Mouse (Mus musculus): Measurements from ENCODE around the gene Hsd11b1. TPM values are rescaled to one million over a fixed set of nuclear protein-coding genes. Genes with fewer than 3 reads are reported as not detected.

Gene Hsd11b1
- polyA plus RNA-seq, 1 experiment from 2014 or later, result 1.6 TPM

DNA sequence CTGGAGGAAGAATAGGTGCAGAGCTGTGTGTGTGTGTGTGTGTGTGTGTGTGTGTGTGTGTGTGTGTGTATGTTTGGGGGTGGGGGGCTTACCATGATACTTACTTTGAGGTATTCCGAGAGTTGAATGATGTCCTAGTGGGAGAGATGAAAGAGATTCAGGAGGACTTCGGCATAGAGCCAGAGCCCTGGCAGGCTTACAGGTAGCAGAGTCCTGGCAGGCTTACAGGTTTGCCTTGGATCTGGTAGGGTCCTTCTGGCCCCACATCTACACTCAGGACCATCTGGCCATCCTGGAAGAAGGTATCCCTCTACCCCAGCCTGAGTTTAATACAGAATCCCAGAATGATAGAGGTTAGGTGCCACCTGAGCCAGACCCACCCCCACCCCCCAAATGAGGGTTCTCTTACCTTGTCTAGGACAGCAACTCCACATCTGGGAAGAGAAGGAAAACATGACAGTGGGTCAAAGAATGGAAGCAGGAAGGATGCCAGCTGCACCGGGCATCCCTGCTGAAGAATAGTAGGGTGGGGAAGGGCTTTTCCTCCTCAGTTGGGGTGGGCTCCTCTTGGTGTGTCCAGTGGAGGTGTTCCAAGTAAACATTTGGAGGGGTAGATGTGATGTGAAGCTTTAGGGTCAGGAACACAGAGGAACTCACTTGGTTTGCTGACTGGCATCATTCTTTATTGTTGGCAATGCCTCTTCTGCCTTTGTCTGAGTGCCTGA is 69.3 kb downstream of the Hsd11b1 start:
- Histone ChIP-seq H3K4me3 (ENCODE audit: low read length) (no peak overlapping the region), H3K4me2 (replicated peaks; ENCODE audit: low read depth, low read length) (no peak overlapping the region), H3K27ac (ENCODE audit: low read depth, low read length) (no peak overlapping the region), H3K27me3 (ENCODE audit: control insufficient read depth, insufficient read depth, low read length) (no peaks in the 10 kb centered on the region), H3K9ac (ENCODE audit: low read depth, low read length) (no peak overlapping the region; the same call in 1 of the 2 replicates), H3K36me3 (ENCODE audit: control insufficient read depth, insufficient read depth, low read length) (no peaks in the 10 kb centered on the region), H3K9me3 (ENCODE audit: control insufficient read depth, low read length) (no peaks in the 10 kb centered on the region), H3K4me1 (ENCODE audit: control insufficient read depth, insufficient read depth, low read length) (peaks cover 8% of the 10 kb centered on the region)
- WGBS, result 89% methylated on average over 3 of the region's 3 CpGs
- ATAC-seq (ENCODE audit: low FRiP score, low TSS enrichment), result no peak

DNA sequence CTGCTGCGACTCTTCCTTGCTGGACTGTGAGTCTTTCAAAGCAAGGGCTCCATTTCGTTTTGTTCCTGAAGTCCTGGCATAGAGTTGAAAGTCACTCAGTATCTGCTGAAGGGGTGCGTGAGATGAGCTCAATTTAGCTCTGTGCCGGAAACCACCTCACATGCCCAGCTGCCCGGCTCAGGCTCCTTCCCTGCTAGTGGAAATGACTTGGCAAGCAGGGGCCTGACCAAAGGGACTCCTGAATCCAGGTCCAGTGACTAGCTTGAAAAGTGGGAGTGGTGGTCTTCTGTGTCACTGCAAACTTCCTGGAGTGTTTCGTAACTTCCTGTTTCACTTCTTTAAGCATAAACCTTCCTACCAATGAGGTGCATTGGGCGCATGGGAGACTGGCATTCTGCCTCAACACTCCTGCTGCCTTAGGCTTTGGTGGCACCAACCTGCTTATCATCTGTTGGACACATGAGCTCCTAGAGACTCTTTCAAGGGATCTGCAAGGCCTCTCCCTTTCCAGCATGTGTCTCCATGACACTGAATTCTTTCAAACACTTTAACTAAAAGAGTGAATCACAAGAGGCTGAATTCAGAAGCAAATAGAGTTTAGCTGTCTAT is 72.1 kb downstream of the Hsd11b1 start:
- Histone ChIP-seq H3K9ac (ENCODE audit: low read depth, low read length) (no peak overlapping the region), H3K36me3 (ENCODE audit: control insufficient read depth, insufficient read depth, low read length) (no peaks in the 10 kb centered on the region), H3K4me1 (ENCODE audit: control insufficient read depth, insufficient read depth, low read length) (peaks cover 15% of the 10 kb centered on the region), H3K27me3 (ENCODE audit: control insufficient read depth, insufficient read depth, low read length) (no peaks in the 10 kb centered on the region), H3K4me2 (replicated peaks; ENCODE audit: low read depth, low read length) (no peak overlapping the region), H3K9me3 (ENCODE audit: control insufficient read depth, low read length) (no peaks in the 10 kb centered on the region), H3K4me3 (ENCODE audit: low read length) (no peak overlapping the region), H3K27ac (ENCODE audit: low read depth, low read length) (no peak overlapping the region)
- ATAC-seq (ENCODE audit: low FRiP score, low TSS enrichment), result no peak
- 88% methylated on average over 7 of the region's 7 CpGs for WGBS

DNA sequence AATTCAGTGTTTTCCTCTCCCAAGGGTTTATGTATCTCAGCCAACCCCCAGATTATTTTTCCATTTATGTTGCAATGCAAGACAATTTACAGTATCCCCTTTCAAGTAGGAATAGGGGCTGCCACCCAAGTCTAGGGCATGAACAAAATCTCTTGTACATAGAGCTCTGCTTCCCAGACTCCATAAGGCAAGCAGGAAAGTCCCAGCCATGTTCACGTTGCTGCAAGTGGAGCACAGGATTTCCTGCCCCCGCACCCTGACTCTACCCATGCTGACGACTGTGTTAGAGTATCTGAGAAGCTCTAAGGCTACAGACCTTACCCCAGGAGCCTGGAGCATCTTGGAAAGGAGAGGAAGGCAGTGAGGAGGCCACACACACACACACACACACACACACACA is 74.1 kb downstream of the Hsd11b1 start:
- WGBS, result 40% methylated on average over 3 of the region's 3 CpGs
- peak overlapping the region; percentile 18; the same call in 1 of the 2 replicates for H3K27ac ChIP-seq (ENCODE audit: low read depth, low read length)
- H3K9me3 ChIP-seq (ENCODE audit: control insufficient read depth, low read length), result no peaks in the 10 kb centered on the region
- no peak overlapping the region for H3K9ac ChIP-seq (ENCODE audit: low read depth, low read length)
- H3K4me2 ChIP-seq (replicated peaks; ENCODE audit: low read depth, low read length), result no peak overlapping the region
- ATAC-seq (ENCODE audit: low FRiP score, low TSS enrichment), result no peak
- no peaks in the 10 kb centered on the region for H3K27me3 ChIP-seq (ENCODE audit: control insufficient read depth, insufficient read depth, low read length)
- no peaks in the 10 kb centered on the region for H3K36me3 ChIP-seq (ENCODE audit: control insufficient read depth, insufficient read depth, low read length)
- H3K4me1 ChIP-seq (ENCODE audit: control insufficient read depth, insufficient read depth, low read length), result peaks cover 15% of the 10 kb centered on the region
- no peak overlapping the region for H3K4me3 ChIP-seq (ENCODE audit: low read length)

DNA sequence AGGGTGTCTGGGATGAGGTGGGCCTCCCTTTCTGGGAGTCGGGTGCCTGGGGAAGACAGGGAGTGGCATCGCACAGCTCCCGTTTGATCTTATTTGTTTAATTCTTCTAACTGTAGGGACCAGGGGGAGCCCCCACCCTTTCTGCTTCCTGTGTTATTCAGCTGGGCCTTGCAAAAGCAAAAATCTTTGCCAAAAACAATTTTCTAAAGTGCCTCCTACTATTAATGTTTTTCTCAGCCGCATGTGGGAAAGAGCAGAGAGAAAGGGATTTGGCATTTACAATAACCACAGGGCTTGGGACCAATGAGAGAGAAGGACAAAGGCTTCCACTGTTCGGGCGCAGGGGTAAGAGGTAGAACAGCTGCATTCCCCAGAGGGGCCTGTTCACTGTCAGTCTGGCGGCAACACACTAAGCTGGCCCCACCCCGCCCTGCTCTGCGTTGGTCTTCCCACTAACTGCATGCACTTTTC is 74.7 kb downstream of the Hsd11b1 start:
- Histone ChIP-seq H3K9me3 (ENCODE audit: control insufficient read depth, low read length) (no peaks in the 10 kb centered on the region), H3K36me3 (ENCODE audit: control insufficient read depth, insufficient read depth, low read length) (no peaks in the 10 kb centered on the region), H3K4me3 (ENCODE audit: low read length) (no peak overlapping the region), H3K27ac (ENCODE audit: low read depth, low read length) (peak overlapping the region; percentile 33), H3K4me2 (replicated peaks; ENCODE audit: low read depth, low read length) (no peak overlapping the region), H3K9ac (ENCODE audit: low read depth, low read length) (no peak overlapping the region), H3K27me3 (ENCODE audit: control insufficient read depth, insufficient read depth, low read length) (no peaks in the 10 kb centered on the region), H3K4me1 (ENCODE audit: control insufficient read depth, insufficient read depth, low read length) (peaks cover 15% of the 10 kb centered on the region)
- peak; percentile 93 for ATAC-seq (ENCODE audit: low FRiP score, low TSS enrichment)
- WGBS, result 34% methylated on average over 9 of the region's 9 CpGs

DNA sequence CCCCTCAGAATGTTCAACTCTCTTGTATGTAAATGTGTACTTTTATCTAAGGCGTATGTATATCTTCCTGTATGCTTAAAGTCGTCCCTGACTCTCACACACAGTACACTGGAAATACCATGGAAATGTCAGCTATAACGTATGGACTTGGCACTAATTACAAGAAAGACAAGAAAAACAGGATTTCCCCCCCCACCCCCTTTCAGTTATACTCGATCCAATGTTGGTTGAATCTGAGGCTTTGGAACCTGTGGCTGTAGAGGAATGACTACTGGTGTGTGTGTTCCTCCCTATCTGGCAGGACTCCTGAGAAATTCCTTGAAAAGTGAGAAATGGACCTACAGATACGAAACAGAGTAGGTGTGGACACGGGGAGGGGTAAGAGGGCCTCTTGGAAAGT is 75.6 kb downstream of the Hsd11b1 start:
- 72% methylated on average over 6 of the region's 6 CpGs for WGBS
- Histone ChIP-seq H3K27ac (ENCODE audit: low read depth, low read length) (no peak overlapping the region), H3K4me2 (replicated peaks; ENCODE audit: low read depth, low read length) (no peak overlapping the region), H3K9me3 (ENCODE audit: control insufficient read depth, low read length) (no peaks in the 10 kb centered on the region), H3K4me1 (ENCODE audit: control insufficient read depth, insufficient read depth, low read length) (peaks cover 15% of the 10 kb centered on the region), H3K4me3 (ENCODE audit: low read length) (no peak overlapping the region), H3K9ac (ENCODE audit: low read depth, low read length) (no peak overlapping the region), H3K27me3 (ENCODE audit: control insufficient read depth, insufficient read depth, low read length) (no peaks in the 10 kb centered on the region), H3K36me3 (ENCODE audit: control insufficient read depth, insufficient read depth, low read length) (no peaks in the 10 kb centered on the region)
- no peak for ATAC-seq (ENCODE audit: low FRiP score, low TSS enrichment)

DNA sequence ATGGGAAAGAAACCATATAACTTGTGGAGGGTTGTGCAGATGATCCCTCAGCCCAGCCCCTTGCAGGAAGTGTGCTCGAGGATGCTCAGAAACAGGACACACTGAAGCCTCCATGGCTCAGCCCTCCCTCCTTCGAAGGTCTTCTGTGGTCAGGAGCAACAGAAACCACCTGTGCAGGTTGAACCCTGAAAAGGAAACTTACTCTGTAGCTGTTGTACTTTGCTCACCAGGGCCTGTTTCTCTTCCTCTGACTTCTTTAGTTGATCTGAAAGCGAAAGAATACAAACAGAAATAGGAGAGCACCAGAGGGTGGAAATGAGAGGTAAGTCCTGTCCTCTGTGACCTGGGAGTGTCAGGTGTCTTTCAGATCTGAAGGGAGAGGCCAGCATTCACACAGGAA is 82.8 kb downstream of the Hsd11b1 start:
- no peaks in the 10 kb centered on the region for H3K36me3 ChIP-seq (ENCODE audit: control insufficient read depth, insufficient read depth, low read length)
- H3K27me3 ChIP-seq (ENCODE audit: control insufficient read depth, insufficient read depth, low read length), result no peaks in the 10 kb centered on the region
- no peaks in the 10 kb centered on the region for H3K4me1 ChIP-seq (ENCODE audit: control insufficient read depth, insufficient read depth, low read length)
- H3K9me3 ChIP-seq (ENCODE audit: control insufficient read depth, low read length), result no peaks in the 10 kb centered on the region
- H3K27ac ChIP-seq (ENCODE audit: low read depth, low read length), result no peak overlapping the region
- no peak for ATAC-seq (ENCODE audit: low FRiP score, low TSS enrichment)
- H3K9ac ChIP-seq (ENCODE audit: low read depth, low read length), result no peak overlapping the region
- 73% methylated on average over 3 of the region's 3 CpGs for WGBS
- no peak overlapping the region for H3K4me3 ChIP-seq (ENCODE audit: low read length)
- H3K4me2 ChIP-seq (replicated peaks; ENCODE audit: low read depth, low read length), result no peak overlapping the region

DNA sequence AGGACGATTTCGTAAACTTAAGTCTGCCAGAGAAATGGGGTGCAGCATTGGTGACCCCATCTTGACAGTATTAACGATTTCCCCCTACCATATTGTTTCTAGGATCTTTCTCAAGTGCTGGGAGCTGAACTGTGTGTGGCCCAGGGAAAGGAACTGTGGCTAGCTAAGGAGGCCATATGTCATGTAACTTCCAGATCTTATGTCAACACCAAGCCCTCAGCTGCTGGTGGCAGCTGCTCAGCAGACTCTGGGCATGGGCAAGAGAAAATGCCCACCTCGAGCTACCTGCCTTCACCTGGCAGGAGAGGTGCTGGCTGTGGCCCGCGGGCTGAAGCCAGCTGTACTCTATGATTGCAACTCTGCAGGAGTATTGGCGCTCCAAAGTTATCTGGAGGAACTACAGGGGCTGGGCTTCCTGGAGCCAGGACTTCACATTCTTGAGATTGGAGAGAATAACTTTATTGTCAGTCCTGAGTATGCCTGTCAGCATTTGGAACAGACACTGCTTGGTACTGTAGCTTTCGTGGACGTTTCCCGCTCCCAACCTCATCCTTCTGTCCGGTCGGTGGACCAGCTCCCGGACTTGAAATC is 89.6 kb downstream of the Hsd11b1 start:
- no peak for ATAC-seq (ENCODE audit: low FRiP score, low TSS enrichment)
- H3K4me1 ChIP-seq (ENCODE audit: control insufficient read depth, insufficient read depth, low read length), result peaks cover 22% of the 10 kb centered on the region; the same call in 1 of the 2 replicates
- H3K9ac ChIP-seq (ENCODE audit: low read depth, low read length), result peak overlapping the region; percentile 79; the same call in 1 of the 2 replicates
- 86% methylated on average over 13 of the region's 13 CpGs for WGBS
- H3K27me3 ChIP-seq (ENCODE audit: control insufficient read depth, insufficient read depth, low read length), result no peaks in the 10 kb centered on the region
- peak overlapping the region; percentile 83 for H3K27ac ChIP-seq (ENCODE audit: low read depth, low read length)
- H3K36me3 ChIP-seq (ENCODE audit: control insufficient read depth, insufficient read depth, low read length), result no peaks in the 10 kb centered on the region
- H3K9me3 ChIP-seq (ENCODE audit: control insufficient read depth, low read length), result no peaks in the 10 kb centered on the region
- peak overlapping the region; percentile 69 for H3K4me2 ChIP-seq (replicated peaks; ENCODE audit: low read depth, low read length)
- H3K4me3 ChIP-seq (ENCODE audit: low read length), result peak overlapping the region; percentile 77

DNA sequence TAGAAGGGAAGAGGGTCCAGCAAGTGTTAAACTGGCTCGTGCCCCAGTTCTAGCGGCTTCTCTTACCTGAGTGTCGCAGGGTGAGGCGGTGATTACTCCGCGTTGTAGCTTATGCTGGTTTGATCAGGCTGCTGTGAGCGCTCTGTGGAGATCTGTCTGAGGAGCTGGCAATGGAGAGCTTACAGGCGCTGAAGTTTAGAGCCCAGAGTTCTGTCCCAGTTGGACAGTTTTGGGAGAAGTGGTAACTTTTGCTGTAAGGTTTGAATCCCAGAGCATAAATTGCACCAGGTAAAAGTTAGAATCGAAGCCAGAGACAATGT is 90.1 kb downstream of the Hsd11b1 start:
- peak overlapping the region; percentile 79 for H3K9ac ChIP-seq (ENCODE audit: low read depth, low read length)
- peak overlapping the region; percentile 83 for H3K27ac ChIP-seq (ENCODE audit: low read depth, low read length)
- no peaks in the 10 kb centered on the region for H3K27me3 ChIP-seq (ENCODE audit: control insufficient read depth, insufficient read depth, low read length)
- no peak for ATAC-seq (ENCODE audit: low FRiP score, low TSS enrichment)
- H3K4me1 ChIP-seq (ENCODE audit: control insufficient read depth, insufficient read depth, low read length), result peaks cover 22% of the 10 kb centered on the region; the same call in 1 of the 2 replicates
- H3K4me2 ChIP-seq (replicated peaks; ENCODE audit: low read depth, low read length), result peak overlapping the region; percentile 69
- 21% methylated on average over 9 of the region's 9 CpGs for WGBS
- no peaks in the 10 kb centered on the region for H3K36me3 ChIP-seq (ENCODE audit: control insufficient read depth, insufficient read depth, low read length)
- H3K9me3 ChIP-seq (ENCODE audit: control insufficient read depth, low read length), result no peaks in the 10 kb centered on the region
- peak overlapping the region; percentile 77 for H3K4me3 ChIP-seq (ENCODE audit: low read length)

Measured in kidney, embryonic 14.5 days (tissue).